Mouse (Mus musculus): ENCODE results near the gene P3h4. TPM values are rescaled to one million over a fixed set of nuclear protein-coding genes. Genes with fewer than 3 reads are reported as not detected.

P3h4 gene
- 21.2 and 25.5 TPM in 2 replicates for polyA plus RNA-seq (2015; fragmentation: Nextera tagmentation; extraction: Ambion mirVana)

DNA sequence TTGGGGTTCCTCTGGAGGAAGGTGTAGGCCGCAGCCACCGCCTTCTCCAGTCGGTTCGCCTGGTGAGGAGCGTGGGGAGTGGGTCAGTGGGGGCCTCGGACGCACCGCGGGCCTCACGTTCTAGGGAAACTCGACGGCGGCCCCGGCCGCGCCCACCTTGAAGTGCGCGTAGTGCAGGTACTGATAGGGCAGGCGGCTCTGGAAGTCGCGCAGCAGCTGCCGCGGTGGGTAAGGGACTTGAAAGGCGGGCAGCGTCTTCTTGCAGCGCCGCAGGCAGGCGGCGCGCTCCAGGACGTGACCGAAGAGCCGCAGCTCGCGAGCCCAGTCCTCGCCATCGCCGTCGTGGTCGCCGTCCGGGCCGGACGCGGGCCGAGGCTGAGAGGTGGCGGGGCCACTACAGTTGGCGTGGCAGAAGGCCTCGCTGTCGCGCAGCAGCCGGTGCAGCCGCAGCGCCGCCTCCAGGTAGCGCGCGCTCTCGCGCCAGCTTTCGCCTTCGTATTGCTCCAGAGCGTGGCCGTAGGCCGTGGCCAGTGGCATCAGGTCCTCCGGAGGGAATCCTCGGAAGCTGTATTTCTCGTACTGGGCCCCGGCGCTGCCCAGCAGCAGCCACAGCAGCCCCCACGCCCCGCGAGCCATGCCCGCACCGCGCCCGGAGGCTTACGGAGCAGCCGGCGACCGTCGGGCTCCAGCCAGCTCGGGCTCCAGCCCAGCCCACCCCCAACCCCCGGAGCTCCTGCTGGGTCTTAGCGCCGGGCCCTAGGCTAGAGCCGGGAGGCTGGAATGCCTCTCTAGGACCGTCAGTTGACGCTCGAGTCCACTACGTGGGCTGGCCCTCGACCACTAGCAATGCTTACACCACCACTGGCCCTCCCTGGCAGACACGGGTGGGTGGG lies at the start of gene P3h4:
P3h4 (minus strand) TSS at position 816 of the 893 bp plus-strand sequence.
- Histone ChIP-seq H3K9me3 (no peaks in the 10 kb centered on the region), H3K27ac (replicated peaks) (peak within 1 kb of the TSS; percentile 76), H3K27me3 (peaks cover 14% of the 10 kb centered on the region), H3K4me2 (peak within 1 kb of the TSS; percentile 64), H3K36me3 (no peaks in the 10 kb centered on the region), H3K4me3 (peak within 1 kb of the TSS; percentile 58), H3K4me1 (replicated peaks) (peaks cover 33% of the 10 kb centered on the region), H3K9ac (peak within 1 kb of the TSS; percentile 51)
- ATAC-seq (ENCODE audit: low FRiP score, low read depth): peak; percentile 94
- 2% methylated on average over 93 of the region's 93 CpGs for WGBS

DNA sequence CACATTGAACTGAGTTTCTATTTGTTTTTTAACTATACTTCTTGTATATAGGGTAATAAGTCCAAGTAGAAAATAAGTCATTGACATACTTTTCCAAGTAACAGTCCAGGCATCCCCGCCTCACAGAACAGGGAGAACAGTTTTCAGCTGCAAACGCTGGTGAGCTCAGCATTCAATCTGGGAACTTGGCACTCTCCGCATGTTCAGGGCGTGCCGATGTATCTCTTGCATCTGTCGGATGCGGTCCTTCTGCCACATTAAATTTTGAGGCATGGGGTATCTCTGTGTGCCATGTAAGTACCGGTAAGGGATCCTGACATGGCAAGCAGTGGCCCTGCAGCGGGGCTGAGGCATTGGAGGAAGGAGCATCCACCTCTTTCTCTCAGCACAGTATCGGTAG lies 48.1 kb upstream of the P3h4 start:
- H3K9me3 ChIP-seq: no peaks in the 10 kb centered on the region
- H3K4me2 ChIP-seq: no peak overlapping the region
- no peak for ATAC-seq (ENCODE audit: low FRiP score, low read depth)
- H3K9ac ChIP-seq: no peak overlapping the region
- no peaks in the 10 kb centered on the region for H3K27me3 ChIP-seq
- peaks cover 30% of the 10 kb centered on the region for H3K36me3 ChIP-seq
- H3K4me1 ChIP-seq (replicated peaks): no peaks in the 10 kb centered on the region
- H3K4me3 ChIP-seq: no peak overlapping the region
- H3K27ac ChIP-seq (replicated peaks): no peak overlapping the region
- WGBS: 89% methylated on average over 10 of the region's 10 CpGs

DNA sequence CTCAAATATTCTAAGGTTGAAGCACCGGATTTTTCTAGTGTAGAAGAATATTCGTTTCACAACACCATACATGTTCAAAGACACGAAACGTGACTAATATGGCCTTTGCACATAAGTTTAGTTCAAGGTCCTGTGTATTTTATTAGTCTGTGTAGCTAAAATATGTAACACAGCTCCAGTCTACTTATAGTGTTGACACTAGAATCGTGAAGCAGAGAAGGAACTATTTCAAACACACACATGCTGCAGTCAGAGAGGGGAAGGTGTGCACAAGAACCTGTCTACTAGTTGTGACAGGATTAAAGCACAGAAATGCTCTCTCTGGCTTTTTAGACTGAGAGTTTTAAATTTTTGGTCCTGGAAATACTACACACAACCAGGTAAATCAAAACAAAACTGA lies 43.1 kb upstream of the P3h4 start:
- Histone ChIP-seq H3K4me3 (no peak overlapping the region), H3K27me3 (no peaks in the 10 kb centered on the region), H3K27ac (replicated peaks) (no peak overlapping the region), H3K4me2 (no peak overlapping the region), H3K4me1 (replicated peaks) (no peaks in the 10 kb centered on the region), H3K36me3 (peaks cover 23% of the 10 kb centered on the region), H3K9ac (no peak overlapping the region), H3K9me3 (no peaks in the 10 kb centered on the region)
- ATAC-seq (ENCODE audit: low FRiP score, low read depth): no peak
- 96% methylated on average over 5 of the region's 5 CpGs for WGBS

DNA sequence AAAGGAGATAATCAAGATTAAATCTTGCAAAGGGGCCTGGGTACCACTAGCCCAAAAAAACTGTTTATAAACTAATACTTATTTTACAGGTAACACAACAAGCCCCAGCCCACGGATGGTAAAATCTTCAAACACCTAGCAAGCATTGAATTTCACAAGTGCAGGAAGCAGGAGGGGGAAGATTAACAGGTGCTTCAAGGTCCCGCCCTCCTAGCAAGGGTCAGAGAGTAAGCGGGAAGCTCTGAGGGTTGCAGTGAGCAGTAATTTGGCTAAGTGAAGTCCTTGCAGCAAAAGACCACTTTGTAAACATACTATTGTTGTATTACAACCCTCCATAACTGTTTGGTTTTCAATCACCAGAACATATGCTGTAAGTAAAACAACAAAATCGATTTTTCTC lies 42.6 kb upstream of the P3h4 start:
- no peak for ATAC-seq (ENCODE audit: low FRiP score, low read depth)
- Histone ChIP-seq H3K27ac (replicated peaks) (no peak overlapping the region), H3K36me3 (peaks cover 19% of the 10 kb centered on the region), H3K9me3 (no peaks in the 10 kb centered on the region), H3K9ac (no peak overlapping the region), H3K4me2 (no peak overlapping the region), H3K4me1 (replicated peaks) (no peaks in the 10 kb centered on the region), H3K4me3 (no peak overlapping the region), H3K27me3 (no peaks in the 10 kb centered on the region)
- WGBS: 90% methylated on average over 4 of the region's 4 CpGs

DNA sequence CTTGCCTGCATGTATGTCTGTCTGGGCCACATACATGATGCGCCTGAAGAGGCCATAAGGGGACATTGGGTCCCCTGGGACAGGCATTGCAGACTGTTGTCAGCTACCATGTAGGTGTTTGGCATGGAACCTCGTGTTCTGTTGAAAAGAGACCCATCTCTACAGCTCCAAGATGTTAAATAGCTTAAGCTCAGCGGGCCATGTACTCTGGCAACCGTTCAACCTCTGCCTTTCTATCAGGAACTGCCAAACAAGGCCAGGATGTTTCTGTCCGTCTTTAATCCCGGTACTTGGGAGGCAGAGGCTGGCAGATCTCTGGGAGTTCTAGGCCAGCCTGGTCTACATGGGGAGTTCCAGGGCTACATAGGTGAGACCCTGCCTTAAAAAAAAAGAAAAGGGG lies 28.0 kb upstream of the P3h4 start:
- no peak for ATAC-seq (ENCODE audit: low FRiP score, low read depth)
- Histone ChIP-seq H3K36me3 (0 out of 2 replicates have a peak, but pooled peaks cover 5% of the 10 kb centered on the region), H3K4me3 (no peak overlapping the region), H3K9ac (no peak overlapping the region), H3K4me1 (replicated peaks) (peaks cover 18% of the 10 kb centered on the region), H3K4me2 (no peak overlapping the region), H3K27me3 (no peaks in the 10 kb centered on the region), H3K9me3 (no peaks in the 10 kb centered on the region), H3K27ac (replicated peaks) (no peak overlapping the region)
- WGBS: 85% methylated on average over 6 of the region's 6 CpGs

DNA sequence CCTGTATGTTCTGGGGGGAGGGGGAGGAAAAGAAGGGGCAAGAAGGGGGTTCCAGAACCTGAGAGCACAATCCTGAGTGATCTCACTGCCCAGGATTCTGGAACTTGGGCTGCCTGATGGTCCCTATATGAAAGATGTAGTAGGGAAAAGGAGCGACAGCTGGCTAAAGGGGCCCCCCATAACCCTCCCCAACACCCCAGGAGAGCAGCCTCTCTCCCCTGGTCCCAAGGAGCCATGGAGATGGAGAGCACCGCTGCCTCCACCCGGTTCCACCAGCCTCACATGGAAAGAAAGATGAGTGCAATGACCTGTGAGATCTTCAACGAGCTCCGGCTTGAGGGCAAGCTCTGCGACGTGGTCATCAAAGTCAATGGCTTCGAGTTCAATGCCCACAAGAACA lies 27.2 kb upstream of the P3h4 start, which contains the start of the genes Nt5c3b and Klhl10:
Nt5c3b (minus strand) TSS at position 12 of the 400 bp plus-strand sequence.
Klhl10 (plus strand) TSS at position 121 of the 400 bp plus-strand sequence.
- Histone ChIP-seq H3K9ac (peak within 1 kb of the TSS; percentile 94), H3K9me3 (no peaks in the 10 kb centered on the region), H3K4me2 (peak within 1 kb of the TSS; percentile 85), H3K36me3 (peaks cover 5% of the 10 kb centered on the region; the same call in 1 of the 2 replicates), H3K27me3 (no peaks in the 10 kb centered on the region), H3K4me1 (replicated peaks) (peaks cover 18% of the 10 kb centered on the region), H3K27ac (replicated peaks) (peak within 1 kb of the TSS; percentile 82), H3K4me3 (peak within 1 kb of the TSS; percentile 91)
- WGBS: 82% methylated on average over 8 of the region's 8 CpGs
- no peak for ATAC-seq (ENCODE audit: low FRiP score, low read depth)

DNA sequence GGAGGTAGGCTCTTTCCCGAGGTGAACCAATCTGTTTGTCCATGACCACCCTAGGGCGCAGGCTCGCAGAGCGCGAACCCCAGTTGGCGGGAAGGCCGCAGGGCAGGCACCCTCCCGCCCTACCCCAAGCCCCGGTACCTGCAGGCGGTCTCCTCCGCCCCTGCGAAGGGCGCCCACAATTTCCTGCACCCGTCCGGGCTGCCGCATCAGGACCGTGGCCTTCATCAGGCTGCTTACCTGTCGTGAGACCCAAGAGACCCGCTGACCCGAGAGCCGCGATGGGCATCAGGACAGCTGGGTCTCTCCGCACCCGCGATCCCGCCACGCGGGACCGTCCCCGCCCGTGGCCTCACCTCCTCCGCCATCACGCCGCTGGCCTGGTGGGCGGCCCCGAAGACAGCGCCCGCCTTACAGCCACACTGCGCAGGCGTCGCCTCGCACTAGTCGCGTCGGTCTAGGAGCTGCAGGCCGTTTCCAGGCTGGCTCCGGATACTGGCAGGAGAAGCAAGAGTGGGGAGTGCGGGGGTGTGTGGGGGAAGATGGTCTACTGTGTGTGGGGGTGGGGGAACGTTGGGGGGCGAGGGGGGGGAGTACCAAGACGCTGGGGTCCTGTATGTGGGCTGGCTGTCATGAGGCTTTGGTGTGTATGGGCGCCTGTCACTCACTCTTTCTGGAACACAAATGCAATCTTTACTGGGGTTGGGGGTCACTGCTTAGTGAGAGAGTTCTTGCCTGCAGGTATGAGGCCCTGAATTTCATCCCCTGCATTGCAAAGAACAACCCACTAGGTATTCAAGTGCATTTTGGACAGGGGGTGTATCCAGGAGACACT lies 26.3 kb upstream of the P3h4 start:
- H3K9ac ChIP-seq: peak overlapping the region; percentile 94
- peak overlapping the region; percentile 91 for H3K4me3 ChIP-seq
- H3K4me2 ChIP-seq: peak overlapping the region; percentile 85
- H3K4me1 ChIP-seq (replicated peaks): peaks cover 18% of the 10 kb centered on the region
- peak overlapping the region; percentile 82 for H3K27ac ChIP-seq (replicated peaks)
- peak; percentile 97 for ATAC-seq (ENCODE audit: low FRiP score, low read depth)
- H3K27me3 ChIP-seq: no peaks in the 10 kb centered on the region
- no peaks in the 10 kb centered on the region for H3K9me3 ChIP-seq
- under 1% methylated on average over 51 of the region's 52 CpGs for WGBS
- H3K36me3 ChIP-seq: peaks cover 7% of the 10 kb centered on the region

DNA sequence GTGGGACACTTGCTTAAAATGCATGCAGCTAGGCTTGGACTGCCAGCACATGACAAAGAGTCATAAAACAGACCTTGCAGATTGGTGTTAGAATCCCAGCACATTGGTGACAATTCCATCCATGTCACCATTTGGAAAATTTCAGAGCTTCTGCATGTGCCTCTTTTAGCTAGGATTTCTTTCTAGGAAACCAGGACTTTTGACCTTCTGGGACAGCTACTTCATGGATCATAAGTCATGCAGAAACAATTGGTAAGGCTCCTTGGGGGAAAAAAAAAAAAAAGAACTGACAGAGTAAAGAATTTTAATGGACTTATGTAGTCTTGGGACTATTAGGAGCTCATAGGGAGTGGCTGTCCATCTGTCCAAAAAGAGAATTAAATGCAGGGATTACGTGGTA lies 23.3 kb upstream of the P3h4 start:
- Histone ChIP-seq H3K27ac (replicated peaks) (no peak overlapping the region), H3K27me3 (no peaks in the 10 kb centered on the region), H3K4me2 (no peak overlapping the region), H3K4me3 (no peak overlapping the region), H3K4me1 (replicated peaks) (peaks cover 18% of the 10 kb centered on the region), H3K9me3 (no peaks in the 10 kb centered on the region), H3K9ac (no peak overlapping the region), H3K36me3 (peaks cover 13% of the 10 kb centered on the region)
- ATAC-seq (ENCODE audit: low FRiP score, low read depth): no peak
- WGBS: 77% methylated on average over 1 of the region's 1 CpGs

DNA sequence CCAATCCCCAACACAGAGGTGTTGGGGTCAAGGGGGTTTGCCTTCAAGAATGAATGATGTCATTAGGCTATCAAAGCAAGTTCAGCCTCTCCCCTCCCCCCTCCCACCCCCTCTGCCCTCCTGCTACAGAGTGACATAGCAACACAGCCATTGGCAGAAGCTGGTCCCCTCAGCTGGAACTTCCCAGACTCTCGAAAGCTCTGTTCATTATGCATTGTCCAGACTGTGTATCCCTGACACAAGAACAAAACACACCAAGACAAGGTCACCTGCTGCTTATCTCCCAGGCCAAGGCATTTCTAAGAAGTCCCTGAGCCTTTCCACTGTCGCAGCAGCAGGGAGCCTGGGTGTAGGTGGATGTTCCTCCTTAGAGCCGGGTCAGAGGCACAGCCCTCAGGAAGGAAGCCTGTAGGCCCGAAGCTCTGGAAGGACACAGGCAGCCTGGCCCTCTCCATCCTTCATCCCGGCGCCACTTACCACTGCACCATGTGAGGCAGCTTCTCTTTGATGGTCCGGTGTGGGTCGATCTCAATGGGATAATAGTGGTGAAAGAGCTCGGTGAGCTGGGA lies 21.1 kb upstream of the P3h4 start:
- Histone ChIP-seq H3K4me3 (no peak overlapping the region), H3K4me2 (no peak overlapping the region), H3K9ac (no peak overlapping the region), H3K4me1 (replicated peaks) (peaks cover 11% of the 10 kb centered on the region), H3K27ac (replicated peaks) (no peak overlapping the region), H3K9me3 (no peaks in the 10 kb centered on the region), H3K36me3 (peaks cover 17% of the 10 kb centered on the region), H3K27me3 (no peaks in the 10 kb centered on the region)
- ATAC-seq (ENCODE audit: low FRiP score, low read depth): no peak
- 27% methylated on average over 9 of the region's 9 CpGs for WGBS

DNA sequence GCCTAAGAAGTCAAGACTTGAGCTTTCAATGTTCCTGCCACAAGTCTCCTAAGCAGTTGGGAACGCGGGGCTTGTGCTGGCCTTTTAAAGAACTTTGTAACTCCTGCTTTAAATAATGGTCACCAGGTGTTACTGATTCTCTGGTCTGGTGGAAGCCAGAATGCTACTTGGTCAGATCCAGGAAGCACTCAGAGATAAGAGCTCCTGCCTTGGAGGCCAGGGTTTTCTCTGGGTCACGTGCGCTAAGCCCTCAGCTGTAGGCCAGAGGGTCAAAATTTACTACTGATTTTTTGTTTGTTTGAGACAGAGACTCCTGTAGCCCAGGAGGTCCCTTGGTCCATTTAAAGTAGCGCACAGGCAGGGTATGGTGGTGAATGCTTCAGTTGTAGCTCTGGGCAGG lies 17.4 kb upstream of the P3h4 start:
- Histone ChIP-seq H3K9ac (no peak overlapping the region), H3K27me3 (no peaks in the 10 kb centered on the region), H3K4me2 (no peak overlapping the region), H3K4me1 (replicated peaks) (peaks cover 5% of the 10 kb centered on the region; the same call in 1 of the 2 replicates), H3K9me3 (no peaks in the 10 kb centered on the region), H3K36me3 (peaks cover 21% of the 10 kb centered on the region), H3K27ac (replicated peaks) (no peak overlapping the region), H3K4me3 (no peak overlapping the region)
- WGBS: 95% methylated on average over 5 of the region's 5 CpGs
- no peak for ATAC-seq (ENCODE audit: low FRiP score, low read depth)

DNA sequence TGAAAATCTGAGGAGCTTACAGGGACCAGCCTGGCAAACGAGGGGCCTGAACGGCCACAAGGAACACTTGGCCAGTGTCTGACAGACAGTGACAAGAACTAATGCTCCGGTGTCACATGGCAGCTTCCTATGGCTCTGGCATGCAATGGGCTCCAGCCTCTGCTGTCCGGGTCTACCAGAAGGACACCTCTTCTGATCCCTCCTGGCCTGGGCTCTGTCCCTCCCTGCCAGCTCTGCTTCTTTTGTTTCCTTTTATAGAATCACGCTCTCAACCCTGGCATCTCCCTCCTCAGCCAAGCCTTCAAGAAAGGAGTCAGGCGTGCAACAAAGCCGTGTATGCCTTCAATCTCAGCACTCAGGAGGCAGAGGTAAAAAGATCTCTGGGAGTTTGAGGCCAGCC lies 15.4 kb upstream of the P3h4 start:
- no peak overlapping the region for H3K27ac ChIP-seq (replicated peaks)
- no peak overlapping the region for H3K4me2 ChIP-seq
- peaks cover 5% of the 10 kb centered on the region; the same call in 1 of the 2 replicates for H3K4me1 ChIP-seq (replicated peaks)
- no peaks in the 10 kb centered on the region for H3K27me3 ChIP-seq
- no peak overlapping the region for H3K9ac ChIP-seq
- no peaks in the 10 kb centered on the region for H3K9me3 ChIP-seq
- no peak for ATAC-seq (ENCODE audit: low FRiP score, low read depth)
- 84% methylated on average over 7 of the region's 7 CpGs for WGBS
- H3K36me3 ChIP-seq: peaks cover 18% of the 10 kb centered on the region; the same call in 1 of the 2 replicates
- H3K4me3 ChIP-seq: no peak overlapping the region
